Mouse (Mus musculus): ENCODE data around the gene Sgsm2. TPM values are rescaled to one million over a fixed set of nuclear protein-coding genes. Genes with fewer than 3 reads are reported as not detected.
"Not testable (repeated sequence)": the region's sequence is repeated elsewhere in the genome, so short reads cannot be mapped to it uniquely, and the experiment has no call there.

Gene Sgsm2
- polyA plus RNA-seq, 1 experiment from 2014 or later, result 2.6 TPM

DNA sequence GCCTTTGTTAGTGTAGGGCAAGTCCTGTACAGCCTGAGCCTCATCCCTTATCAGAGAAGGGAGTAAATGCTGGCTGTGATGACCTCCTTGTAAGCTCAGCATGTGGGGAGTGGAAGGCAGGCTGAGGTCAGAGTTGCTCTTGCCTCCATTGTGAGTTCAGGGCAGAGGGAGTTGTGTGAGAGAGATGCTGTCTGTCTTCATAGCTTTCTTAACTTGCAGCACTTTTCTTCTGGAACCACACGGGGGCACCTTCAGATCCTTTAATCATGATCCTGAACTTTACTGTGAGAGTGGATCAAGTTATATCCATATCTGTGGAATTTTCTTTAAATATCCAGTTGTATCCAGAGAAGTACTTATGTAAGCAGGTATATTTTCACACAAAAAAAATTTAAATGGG lies 75.4 kb downstream of the Sgsm2 start:
- WGBS (ENCODE audit: insufficient replicate concordance), result 52% methylated on average over 1 of the region's 1 CpGs
- Histone ChIP-seq H3K9ac (no peak overlapping the region), H3K9me3 (replicated peaks) (no peaks in the 10 kb centered on the region), H3K4me1 (peaks cover 14% of the 10 kb centered on the region), H3K27ac (no peak overlapping the region), H3K36me3 (peaks cover 41% of the 10 kb centered on the region), H3K4me3 (no peak overlapping the region), H3K27me3 (replicated peaks) (no peaks in the 10 kb centered on the region), H3K4me2 (no peak overlapping the region)
- ATAC-seq, result no peak

DNA sequence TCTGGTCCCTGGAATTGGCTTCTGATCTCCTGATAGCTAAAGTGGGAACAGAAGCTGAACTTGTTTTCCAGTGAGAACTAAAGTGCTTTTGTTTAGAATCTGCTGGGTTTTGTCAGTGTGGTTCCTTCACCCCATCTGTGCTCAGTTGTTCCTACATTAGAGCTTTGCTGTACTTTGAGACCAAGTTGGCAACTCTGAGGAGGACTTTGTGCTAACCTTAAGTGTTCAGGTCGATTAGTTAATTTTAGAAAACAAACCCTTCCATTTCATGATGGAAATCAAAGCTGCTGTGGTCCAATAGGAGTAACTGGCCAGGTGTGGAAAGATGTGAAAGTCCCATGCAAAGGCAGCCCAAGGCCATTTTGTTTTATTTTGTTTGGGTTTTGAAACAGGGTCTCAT lies 75.9 kb downstream of the Sgsm2 start:
- Histone ChIP-seq H3K4me3 (no peak overlapping the region), H3K36me3 (peaks cover 46% of the 10 kb centered on the region), H3K27me3 (replicated peaks) (no peaks in the 10 kb centered on the region), H3K9ac (no peak overlapping the region), H3K4me2 (no peak overlapping the region), H3K9me3 (replicated peaks) (no peaks in the 10 kb centered on the region), H3K27ac (no peak overlapping the region), H3K4me1 (peaks cover 8% of the 10 kb centered on the region)
- no peak for ATAC-seq
- 56% methylated on average over 1 of the region's 1 CpGs for WGBS (ENCODE audit: insufficient replicate concordance)

DNA sequence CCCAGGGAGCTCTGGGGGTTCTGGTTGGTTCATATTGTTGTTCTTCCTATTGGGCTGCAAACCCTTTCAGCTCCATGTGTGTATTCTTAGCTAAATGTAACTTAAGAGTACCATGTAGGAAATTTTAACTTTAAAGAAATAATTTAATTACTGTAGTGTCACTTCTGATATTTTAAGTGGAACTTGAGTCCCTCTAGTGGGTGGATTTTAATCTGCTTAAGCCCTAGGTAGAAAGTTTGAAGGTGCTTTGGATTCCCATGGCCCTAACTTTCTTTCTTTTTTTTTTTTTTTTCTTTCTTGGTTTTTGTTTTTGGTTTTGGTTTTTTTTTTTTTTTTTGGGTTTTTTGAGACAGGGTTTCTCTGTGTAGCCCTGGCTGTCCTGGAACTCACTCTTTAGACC lies 81.1 kb downstream of the Sgsm2 start:
- Histone ChIP-seq H3K4me3 (no peak overlapping the region), H3K36me3 (peaks cover 73% of the 10 kb centered on the region), H3K4me2 (no peak overlapping the region), H3K9ac (no peak overlapping the region), H3K4me1 (peaks cover 8% of the 10 kb centered on the region), H3K27ac (no peak overlapping the region), H3K9me3 (replicated peaks) (no peaks in the 10 kb centered on the region), H3K27me3 (replicated peaks) (no peaks in the 10 kb centered on the region)
- ATAC-seq, result no peak

DNA sequence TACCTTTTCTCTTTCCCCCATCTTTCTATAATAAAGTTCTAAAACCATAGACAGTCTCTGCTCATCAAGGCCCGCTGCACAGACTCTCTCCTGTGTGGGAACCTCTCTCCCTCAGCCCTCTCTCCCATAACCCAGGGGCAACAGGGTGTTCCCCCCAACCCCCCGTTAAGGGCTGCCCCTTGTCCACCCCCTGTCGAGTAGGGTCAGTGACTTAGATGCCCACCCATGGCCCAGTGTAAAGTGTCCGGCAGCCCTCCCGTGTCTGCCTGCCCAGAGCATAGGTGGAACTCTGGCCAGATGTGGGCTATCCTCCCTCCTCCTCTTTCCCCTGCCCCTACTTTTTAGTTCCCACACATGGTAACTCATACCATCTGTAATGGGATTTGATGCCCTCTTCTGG lies 85.3 kb downstream of the Sgsm2 start:
- ATAC-seq, result no peak
- Histone ChIP-seq H3K36me3 (peaks cover 75% of the 10 kb centered on the region), H3K27ac (peak overlapping the region; percentile 7; the same call in 1 of the 2 replicates), H3K4me3 (no peak overlapping the region), H3K9me3 (replicated peaks) (no peaks in the 10 kb centered on the region), H3K4me2 (no peak overlapping the region), H3K4me1 (peaks cover 8% of the 10 kb centered on the region), H3K27me3 (replicated peaks) (no peaks in the 10 kb centered on the region), H3K9ac (no peak overlapping the region)
- WGBS (ENCODE audit: insufficient replicate concordance), result 83% methylated on average over 5 of the region's 5 CpGs

DNA sequence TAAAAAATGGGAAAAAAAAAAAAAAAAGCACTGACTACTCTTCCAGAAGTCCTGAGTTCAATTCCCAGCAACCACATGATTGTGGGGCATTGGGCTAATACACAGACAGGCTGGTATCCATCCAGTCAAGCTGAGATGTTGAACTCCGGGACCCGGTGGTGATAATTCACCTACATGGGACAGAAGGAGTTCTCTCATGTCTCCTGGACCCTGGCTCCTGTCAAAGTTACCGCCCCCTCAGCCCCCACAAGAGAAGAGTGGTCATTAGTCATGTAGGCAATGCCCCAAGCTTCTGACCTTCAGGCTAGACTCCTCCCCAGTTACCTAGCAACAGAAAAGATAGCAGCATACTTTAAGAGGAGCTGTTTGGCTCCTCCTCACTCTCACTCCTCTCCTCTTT lies 85.8 kb downstream of the Sgsm2 start:
- not testable (repeated sequence) for H3K4me3 ChIP-seq; H3K9me3 ChIP-seq (replicated peaks); H3K27ac ChIP-seq; H3K4me2 ChIP-seq; H3K27me3 ChIP-seq (replicated peaks); H3K9ac ChIP-seq; H3K4me1 ChIP-seq
- H3K36me3 ChIP-seq, result peaks cover 75% of the 10 kb centered on the region
- WGBS (ENCODE audit: insufficient replicate concordance), result 65% methylated on average over 3 of the region's 3 CpGs
- ATAC-seq, result 0 out of 2 replicates have a peak, but pooled peaks have one; percentile 35

DNA sequence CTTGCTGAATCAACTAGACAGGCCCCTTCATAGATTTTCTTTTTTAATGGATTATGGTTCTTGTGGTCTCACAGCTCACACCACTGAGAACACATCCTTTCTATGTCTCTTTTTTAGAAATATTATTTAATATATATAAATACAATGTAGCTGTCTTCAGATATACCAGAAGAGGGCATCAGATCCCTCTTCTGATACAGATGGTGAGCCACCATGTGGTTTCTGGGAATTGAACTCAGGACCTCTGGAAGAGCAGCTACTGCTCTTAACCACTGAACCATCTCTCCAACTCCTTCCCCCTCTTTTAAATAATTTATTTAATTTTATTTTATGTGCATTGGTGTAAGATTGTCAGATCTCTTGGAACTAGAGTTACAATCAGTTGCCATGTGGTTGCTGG lies 86.7 kb downstream of the Sgsm2 start:
- H3K9ac ChIP-seq, result no peak overlapping the region
- no peak for ATAC-seq
- no peaks in the 10 kb centered on the region for H3K27me3 ChIP-seq (replicated peaks)
- peaks cover 8% of the 10 kb centered on the region for H3K4me1 ChIP-seq
- H3K9me3 ChIP-seq (replicated peaks), result no peaks in the 10 kb centered on the region
- peaks cover 81% of the 10 kb centered on the region for H3K36me3 ChIP-seq
- no peak overlapping the region for H3K27ac ChIP-seq
- no peak overlapping the region for H3K4me3 ChIP-seq
- no peak overlapping the region for H3K4me2 ChIP-seq

DNA sequence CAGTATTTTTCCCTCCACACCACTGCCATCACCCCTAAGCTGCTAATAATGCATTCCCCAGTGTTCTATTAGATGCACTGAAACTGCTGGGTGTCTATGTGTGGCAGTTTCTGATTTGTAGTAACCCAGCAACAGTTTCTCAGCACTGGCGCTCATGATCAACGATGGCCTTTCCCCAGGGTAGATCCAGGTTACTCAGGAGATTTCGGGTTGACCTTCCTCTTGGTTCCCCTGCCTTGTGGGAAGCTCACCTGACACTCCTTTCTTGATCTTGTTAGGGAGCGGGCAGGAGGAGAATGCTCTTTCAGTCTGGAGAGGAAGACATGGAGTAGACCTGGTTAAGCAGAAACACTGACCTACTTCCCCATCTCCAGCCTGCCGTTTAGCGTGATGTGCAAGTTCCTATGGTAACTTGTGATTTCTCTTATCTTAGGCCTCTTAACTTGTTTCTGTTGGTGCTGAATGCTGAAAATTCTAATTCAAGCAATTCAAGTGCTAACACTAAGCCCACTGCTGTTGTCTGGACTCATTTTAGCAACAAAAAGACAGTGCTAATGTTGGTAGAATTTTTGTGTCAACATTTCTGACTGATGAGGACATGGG lies 88.5 kb downstream of the Sgsm2 start:
- no peak for ATAC-seq
- Histone ChIP-seq H3K4me1 (peaks cover 8% of the 10 kb centered on the region), H3K9ac (no peak overlapping the region), H3K4me2 (no peak overlapping the region), H3K4me3 (no peak overlapping the region), H3K27ac (no peak overlapping the region), H3K36me3 (peaks cover 81% of the 10 kb centered on the region), H3K27me3 (replicated peaks) (no peaks in the 10 kb centered on the region), H3K9me3 (replicated peaks) (no peaks in the 10 kb centered on the region)
- 76% methylated on average over 6 of the region's 6 CpGs for WGBS (ENCODE audit: insufficient replicate concordance)

DNA sequence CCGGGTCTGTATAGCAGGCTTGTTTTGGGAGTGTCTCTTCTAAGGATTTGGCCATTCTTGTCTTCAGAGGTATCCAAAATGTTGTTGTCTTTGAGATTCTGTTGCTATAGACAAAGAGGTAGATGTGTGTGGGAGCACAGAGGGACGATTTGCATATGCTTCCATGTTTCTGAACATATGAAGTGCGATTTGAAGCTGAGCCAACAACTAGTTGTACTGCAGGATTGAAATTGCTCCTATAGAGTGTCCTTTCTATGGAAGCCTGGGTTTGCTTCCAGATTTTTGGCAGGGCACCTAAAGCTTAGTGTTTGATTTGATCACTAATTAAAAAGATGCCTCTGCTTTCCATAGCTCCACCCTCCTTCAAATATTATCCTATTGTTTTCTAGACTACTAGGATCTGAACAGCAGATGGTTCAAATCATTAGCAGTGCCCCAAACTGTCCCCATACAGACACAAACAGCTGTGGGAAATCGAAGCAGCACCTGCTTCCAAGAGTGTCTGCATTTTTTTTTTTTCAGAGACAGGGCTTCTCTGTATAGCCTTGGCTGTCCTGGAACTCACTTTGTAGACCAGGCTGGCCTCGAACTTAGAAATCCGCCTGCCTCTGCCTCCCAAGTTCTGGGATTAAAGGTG lies 89.5 kb downstream of the Sgsm2 start:
- Histone ChIP-seq H3K9ac (no peak overlapping the region), H3K4me3 (no peak overlapping the region), H3K9me3 (replicated peaks) (no peaks in the 10 kb centered on the region), H3K27ac (no peak overlapping the region), H3K4me2 (no peak overlapping the region), H3K4me1 (peaks cover 8% of the 10 kb centered on the region), H3K36me3 (peaks cover 81% of the 10 kb centered on the region), H3K27me3 (replicated peaks) (no peaks in the 10 kb centered on the region)
- no peak for ATAC-seq
- 85% methylated on average over 6 of the region's 6 CpGs for whole genome bisulfite sequencing (ENCODE audit: insufficient replicate concordance)

DNA sequence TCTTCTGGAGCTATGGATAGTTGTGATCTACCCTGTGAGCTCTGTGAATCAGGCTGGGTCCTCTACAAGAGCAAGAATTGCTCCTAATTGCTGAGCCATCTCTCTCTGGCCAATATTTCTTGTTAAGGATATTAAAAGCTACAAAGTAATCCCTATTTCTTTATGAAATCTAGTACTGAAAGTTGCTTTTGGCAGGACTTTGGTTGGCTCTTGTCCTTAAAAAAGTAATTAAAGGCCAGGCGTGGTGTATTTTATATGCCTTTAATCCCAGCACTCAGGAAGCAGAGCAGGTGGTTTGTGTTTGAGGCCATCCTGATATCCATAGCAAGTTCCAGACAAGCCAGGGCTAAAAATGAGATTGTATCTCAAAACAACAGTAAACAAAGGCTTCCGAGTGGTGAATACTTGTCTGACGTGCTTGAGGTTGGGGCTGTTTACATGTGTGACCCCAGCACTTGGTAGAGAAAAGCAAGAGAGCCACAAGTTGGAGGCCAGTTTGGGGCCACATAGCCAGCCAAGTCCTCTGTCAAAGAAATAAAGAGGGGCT lies 92.7 kb downstream of the Sgsm2 start:
- no peaks in the 10 kb centered on the region for H3K9me3 ChIP-seq (replicated peaks)
- WGBS (ENCODE audit: insufficient replicate concordance), result 73% methylated on average over 3 of the region's 3 CpGs
- H3K27me3 ChIP-seq (replicated peaks), result no peaks in the 10 kb centered on the region
- H3K9ac ChIP-seq, result no peak overlapping the region
- H3K4me1 ChIP-seq, result no peaks in the 10 kb centered on the region
- no peak overlapping the region for H3K4me2 ChIP-seq
- no peak overlapping the region for H3K4me3 ChIP-seq
- peaks cover 86% of the 10 kb centered on the region for H3K36me3 ChIP-seq
- no peak for ATAC-seq
- H3K27ac ChIP-seq, result no peak overlapping the region

DNA sequence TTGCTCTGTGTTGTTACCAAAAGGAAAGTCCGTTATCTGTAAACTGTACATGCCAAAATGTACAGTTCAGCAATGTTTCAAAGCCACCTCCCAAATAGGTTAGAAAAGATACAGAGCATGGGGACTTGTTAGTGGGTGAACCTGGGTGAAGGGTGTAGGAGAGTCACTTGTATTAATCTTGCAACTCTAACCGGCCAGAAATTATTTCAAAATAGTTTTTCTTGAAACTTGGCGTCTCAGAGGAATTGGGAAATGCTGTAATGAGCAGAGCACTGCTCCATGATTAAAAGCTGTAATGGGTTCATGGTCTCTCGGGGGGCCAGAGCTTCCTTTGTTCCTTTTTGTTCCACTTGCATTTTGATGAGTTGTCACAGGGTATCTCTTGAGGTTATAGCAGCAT lies 96.2 kb downstream of the Sgsm2 start:
- 81% methylated on average over 4 of the region's 4 CpGs for WGBS (ENCODE audit: insufficient replicate concordance)
- Histone ChIP-seq H3K27ac (no peak overlapping the region), H3K36me3 (peaks cover 84% of the 10 kb centered on the region)

More for the DNA sequence above, 96.2 kb downstream of the Sgsm2 start:
- Histone ChIP-seq H3K4me3 (no peak overlapping the region), H3K4me2 (no peak overlapping the region), H3K4me1 (no peaks in the 10 kb centered on the region), H3K9ac (no peak overlapping the region), H3K27me3 (replicated peaks) (no peaks in the 10 kb centered on the region), H3K9me3 (replicated peaks) (no peaks in the 10 kb centered on the region)
- no peak for ATAC-seq

Data from liver, embryonic 12.5 days (tissue).